Mouse (Mus musculus) liver, adult (tissue): Measurements from ENCODE around the gene Mapk11.

Source experiments
- GATA4 ChIP-seq: IDR thresholded peaks from 2 replicates; pipeline ENCODE4 v1.6.1; 2014; ENCODE audit warnings: mild to moderate bottlenecking, low read length; ENCODE audit not compliant: insufficient replicate concordance

Mapk11 gene

DNA sequence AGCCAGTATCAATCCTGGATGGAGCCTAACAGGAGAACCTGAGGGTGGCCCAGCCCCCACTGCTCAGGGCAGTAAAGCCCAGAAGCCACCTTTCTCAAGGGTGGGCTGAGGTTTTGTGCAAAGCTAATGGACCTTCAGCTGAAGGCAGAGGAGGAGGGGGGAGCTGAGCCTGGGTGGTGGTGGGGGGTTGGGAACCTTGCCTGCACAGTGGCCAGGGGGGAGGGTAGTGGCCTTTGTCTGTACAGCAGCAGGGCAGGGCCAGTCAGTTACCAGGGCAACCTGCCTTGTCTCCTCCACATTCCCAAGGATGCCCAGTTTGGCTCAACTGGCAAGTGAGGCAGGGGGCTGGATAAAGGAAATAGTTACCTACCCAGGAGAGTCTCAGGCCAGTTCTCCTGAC is 2.9 kb upstream of the Mapk11 start:
- no peak for TF ChIP-seq GATA4

DNA sequence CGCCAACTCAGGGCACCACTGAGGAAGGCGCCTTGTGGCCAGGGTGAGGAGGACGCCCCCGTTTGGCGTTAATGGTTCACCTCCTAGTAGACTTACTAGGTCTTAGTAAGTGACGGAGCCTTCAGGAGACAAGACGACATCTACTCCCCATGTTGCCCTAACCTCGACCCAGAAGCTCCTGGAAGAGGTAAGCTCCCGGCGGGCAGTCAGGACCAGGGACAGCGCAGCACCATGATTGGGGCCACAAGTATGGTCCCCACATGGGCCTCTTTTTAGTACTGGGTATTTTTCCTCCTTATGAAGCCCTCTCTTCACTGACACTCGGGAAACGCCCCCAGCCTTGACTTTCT is 588 bp upstream of the Mapk11 start:
- no peak for TF ChIP-seq GATA4

DNA sequence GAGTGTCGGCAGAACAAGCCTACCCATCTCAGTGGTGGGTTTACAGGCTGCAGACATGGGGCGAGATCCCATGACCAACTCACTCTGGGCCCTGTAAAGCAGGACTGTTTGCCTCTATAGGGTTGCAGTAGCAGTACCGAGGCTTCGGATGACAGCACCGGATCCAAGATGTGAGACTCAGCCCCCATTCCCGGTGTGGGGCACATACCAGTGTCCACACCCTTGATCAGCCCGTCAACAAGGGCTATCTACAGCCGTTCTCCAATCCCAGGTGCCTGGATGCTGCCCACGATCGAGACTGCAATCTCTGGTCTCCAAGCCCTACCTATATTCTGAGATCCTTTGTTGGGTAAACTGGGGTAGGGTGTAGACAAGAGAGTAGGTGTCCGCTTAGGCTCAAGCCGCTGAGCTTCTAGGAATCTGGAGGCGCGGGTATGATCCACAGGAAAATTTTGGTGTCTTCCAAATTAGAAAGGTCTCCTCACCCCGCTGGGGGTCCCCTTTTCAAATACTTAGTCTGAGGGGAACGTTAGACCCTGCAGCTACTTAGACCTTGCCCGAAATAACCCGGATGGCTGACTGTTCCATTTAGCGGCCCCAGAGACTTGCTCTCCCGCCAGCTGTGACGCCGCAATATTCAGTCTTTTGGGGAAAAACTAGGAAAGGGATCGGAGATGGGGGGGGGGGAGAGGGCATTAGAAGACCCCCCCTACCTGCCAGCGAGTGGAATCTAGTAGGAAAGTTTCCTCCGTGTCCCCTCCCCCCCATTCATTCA is 745 bp downstream of the Mapk11 start:
- TF ChIP-seq GATA4 = no peak

DNA sequence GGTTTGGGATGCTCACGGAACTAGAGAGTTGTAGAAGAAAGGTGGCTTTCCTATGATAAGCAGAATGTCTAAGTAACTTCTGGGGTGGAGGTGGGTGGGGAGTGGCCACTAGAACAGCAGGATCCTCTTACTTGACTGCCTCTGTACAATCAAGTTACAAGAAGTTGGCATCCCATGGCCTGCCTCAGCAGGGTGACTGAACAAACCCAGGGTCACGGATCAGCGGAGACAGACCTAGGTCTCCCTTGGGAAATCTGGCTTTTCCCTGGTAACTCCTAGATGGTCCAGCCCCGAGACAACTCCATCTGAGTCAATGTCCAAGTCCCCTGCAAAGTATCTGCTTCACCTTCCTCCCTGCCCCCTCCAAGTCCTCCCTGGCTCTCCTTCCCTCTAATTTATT is 1.5 kb downstream of the Mapk11 start:
- TF ChIP-seq GATA4 = no peak

DNA sequence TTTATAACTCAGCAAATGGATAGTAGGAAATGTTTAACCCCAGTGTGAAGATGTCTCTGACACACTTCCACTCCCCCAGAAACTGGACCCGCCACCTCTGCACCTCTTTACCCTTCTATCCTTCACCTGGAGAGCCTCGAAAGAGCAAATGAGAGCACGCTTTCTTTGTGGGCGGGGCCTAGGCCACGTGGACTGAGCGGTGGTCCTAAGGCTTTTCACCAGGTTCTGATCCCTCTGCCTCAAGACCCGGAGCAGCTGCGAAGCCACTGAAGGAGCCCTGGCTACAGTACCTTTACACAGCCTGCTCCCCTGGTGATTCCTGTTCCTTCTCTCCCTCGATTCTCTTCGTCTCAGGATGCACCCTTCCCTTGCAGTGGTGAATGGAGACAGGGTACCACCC is 2.0 kb downstream of the Mapk11 start:
- TF ChIP-seq GATA4 = no peak

DNA sequence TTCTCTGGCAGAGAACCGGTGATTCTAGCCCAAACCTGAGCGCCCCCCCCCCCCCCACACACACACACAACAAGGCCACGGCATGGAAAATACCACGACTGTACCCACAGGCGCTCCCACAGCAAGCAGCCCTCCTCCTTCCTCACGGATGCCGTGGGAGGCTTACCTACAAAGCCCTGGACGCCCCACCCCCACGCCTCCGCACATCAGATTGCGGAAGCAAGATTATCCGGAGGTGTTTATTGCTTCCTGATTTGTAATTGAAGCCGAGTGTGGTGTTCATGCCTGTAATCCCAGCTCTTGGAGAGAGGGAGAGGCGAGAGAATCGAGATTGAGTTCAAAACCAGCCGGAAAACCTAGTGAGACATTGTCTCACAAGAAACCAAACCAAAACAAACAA is 2.4 kb downstream of the Mapk11 start:
- no peak for TF ChIP-seq GATA4

DNA sequence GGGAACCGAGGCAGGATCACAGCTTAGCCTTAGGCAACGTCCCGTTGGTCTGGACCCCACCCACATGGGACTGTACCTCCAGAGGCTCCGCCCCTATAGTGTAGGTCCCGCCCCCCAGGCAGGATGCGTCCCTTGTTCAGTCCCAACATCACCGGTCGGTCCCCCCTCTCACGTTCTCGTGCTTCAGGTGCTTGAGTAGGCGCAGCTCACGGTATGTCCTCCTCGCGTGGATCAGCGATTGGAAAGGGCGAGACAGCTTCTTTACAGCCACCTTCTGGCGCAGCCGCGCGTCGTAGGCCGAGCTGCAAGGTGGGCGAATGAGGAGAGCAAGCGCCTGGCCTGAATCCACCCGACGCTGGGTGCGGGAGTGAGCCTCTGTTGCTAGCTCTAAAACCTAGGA is 2.9 kb downstream of the Mapk11 start:
- TF ChIP-seq GATA4 = no peak

DNA sequence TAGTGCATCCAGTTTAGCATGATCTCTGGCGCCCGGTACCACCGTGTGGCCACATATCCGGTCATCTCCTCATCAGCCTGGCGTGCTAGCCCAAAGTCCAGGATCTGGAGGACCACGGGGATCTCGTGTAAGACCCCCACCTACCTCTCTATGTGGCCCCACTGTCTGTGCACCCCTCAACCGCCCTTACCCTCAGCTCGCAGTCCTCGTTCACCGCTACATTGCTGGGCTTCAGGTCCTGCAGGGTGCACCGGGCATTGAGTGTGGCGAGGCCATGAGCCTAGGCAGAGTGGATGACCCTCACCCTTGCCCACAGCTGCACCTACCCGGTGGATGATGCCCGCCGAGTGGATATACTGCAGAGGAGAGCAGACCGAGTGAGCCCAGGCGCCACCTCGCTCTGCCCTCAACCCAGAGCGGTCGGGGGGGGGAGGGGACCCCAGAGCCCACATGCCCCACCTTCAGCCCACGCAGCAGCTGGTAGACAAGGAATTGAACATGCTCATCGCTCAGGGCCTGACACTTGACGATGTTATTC is 3.5 kb downstream of the Mapk11 start:
- TF ChIP-seq GATA4 = no peak

DNA sequence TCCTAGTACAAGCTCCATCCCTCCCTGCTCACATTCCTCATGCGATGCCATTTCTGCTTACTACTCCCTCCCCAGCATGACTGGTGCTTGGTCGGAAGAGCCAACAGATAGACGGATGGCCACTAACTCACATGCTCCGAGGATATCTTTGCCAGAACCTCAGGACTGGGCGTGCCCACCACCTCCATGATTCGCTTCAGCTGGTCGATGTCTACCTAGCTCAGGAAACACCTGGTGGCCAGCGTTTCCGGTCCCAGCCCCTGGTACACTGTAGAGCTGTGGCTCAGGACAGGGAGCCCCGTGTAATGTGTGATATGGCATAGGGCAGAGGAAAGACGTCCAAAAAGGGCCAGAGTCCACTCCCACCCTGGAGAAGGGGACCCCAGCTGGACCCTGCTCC is 4.5 kb downstream of the Mapk11 start:
- TF ChIP-seq GATA4 = no peak

DNA sequence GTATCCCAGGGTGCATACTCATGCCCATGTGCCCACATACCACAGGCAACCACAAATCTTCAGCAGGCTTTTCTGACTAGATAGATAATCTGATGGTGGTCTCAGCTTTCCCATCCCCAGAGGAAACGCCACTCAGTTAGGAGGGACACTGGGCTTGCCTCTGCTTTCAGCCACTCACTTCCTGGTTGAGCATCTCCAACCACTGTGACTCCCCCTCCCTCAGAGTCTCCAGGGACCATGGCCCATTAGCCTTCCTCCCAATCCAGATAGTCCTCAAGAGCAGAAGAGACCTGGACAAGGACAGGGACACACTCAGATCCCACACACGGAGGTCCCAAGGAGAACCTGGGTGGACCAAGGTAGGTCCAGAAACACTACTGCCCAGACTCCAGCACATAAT is 6.3 kb downstream of the Mapk11 start:
- TF ChIP-seq GATA4 = no peak

DNA sequence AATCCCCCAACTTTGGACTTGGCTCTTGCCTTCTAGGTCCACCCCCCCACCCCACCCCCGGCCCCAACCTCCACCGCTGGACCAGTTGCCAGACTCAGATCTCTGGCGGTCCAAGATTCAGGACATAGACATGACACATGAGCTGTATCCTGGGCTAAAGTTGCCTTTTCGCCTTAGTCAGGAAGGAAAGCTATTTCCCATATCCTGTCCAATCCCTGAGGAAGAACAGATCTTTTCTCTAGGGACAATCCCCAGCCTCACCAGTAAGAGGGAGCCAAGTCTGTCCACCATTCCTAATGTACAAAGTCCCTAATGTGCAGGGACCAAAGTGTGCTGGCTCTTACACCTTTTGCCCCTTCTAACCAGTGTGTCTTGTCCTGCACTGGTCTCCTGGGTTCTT is 7.5 kb downstream of the Mapk11 start:
- TF ChIP-seq GATA4 = no peak

DNA sequence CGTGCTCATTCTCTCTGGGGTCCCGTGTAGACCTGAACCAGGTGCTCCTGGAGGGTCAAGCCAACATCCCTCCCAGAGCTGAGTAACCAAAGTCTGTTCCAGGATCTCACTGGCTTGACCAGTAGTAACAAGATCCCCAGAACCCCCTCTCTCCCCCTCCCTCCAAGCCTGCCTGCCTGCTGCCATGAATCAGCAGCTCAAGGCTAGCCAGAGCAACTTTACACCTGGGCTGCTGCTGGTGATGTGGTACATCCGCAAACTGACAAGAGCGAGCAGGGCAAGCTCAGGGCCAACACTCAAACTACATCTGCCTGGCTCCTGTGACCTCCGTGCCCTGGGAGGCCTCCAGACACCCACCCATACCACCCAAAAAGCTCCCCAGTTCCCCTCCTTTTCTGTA is 8.0 kb downstream of the Mapk11 start:
- no peak for TF ChIP-seq GATA4

DNA sequence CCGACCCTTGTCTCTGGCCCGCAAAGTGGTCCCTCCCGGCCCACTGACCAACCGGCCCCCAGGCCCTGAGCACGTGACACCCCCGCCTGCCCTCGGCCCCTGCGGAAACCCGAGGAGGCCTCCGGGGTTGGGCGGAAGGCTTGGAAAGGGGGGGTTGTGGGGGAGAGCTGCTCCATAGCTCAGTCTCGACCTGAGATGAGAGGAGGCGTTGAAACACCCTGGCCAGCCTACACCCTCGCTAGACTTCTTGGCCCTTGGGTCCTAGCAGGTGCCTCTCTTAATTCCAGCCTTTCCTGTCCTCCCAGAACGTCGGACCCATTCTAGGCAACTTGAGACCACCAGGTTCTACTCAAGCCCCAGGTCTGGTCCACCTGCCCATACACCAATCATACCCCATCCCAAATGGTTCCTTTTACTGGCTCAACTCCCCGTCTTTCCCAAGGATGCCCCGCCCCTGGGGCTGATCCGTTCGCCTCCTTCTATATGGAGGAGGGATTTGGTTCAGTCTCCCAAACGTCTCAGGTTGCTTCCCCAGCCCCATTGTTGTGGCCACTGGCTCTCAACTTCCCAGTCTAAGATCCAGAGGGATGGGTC is 8.7 kb downstream of the Mapk11 start, which contains the start of gene Mapk12:
TSS of gene Mapk12 (minus strand) at position 45 of the 594 bp plus-strand sequence.
- no peak for TF ChIP-seq GATA4

DNA sequence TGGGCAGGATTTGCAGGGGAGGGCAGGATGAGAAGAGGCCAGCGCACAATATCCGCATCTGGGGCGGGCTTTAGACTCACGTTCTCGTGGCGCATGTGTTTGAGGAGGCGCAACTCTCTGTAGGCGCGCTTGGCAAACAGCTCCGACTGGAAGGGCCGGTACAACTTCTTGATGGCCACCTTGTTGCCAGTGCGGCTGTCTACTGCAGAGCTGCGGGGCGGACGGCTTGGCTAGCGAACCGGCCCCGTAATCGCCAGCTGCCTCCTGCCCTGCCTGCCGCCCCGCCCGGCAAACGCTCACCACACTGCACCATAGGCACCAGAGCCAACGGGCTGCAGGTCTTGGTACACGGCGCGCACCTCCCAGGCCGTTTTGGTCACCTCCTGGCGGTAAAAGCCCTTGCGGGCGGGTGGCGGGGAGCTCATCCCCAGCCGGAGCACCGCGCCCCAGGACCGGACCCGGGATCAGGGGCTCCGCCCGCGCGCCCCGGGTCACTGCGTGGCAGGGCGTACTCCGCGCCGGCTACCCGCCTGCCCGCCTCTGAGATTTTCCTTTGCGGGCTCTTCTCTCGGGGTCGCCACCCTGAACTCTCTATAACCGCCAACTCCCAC is 9.3 kb downstream of the Mapk11 start:
- TF ChIP-seq GATA4 = no peak

DNA sequence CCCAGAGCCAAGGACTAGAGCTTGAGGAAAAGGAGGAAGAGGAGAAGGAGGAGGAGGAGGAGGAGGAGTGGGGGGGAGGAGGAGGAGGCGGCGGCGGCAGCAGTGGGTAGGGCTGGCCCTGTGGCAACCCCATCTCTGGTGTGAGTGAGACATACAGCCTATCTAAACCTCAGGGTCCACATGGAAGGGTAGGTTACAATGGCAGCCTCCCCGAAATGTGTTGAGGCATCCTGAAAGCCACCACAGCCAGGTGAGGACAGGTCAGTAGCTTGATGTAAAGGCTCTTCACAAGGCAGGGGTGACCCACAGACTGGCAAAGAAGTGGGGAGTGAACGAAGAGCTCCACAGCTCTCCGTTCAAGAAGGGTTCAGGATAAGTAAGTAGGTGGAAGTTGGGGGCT is 10.9 kb downstream of the Mapk11 start:
- TF ChIP-seq GATA4 = no peak

DNA sequence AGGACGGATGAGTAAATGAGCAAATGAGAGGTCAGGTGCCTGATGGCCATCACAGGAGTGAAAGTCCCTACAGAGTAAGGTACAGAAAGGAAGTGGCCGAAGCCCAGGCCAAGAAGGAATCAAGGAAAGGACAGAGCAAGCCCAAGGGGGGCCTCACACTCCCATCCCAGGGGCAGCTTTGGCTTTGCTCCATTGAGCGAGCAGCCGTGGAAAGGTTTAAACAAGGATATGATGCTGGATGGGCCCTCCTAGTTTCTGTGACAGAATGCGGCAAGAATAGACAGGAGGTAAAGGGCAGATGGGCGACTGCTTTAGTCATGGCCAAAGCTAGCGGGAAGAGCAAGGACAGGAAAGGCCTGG is 11.4 kb downstream of the Mapk11 start:
- TF ChIP-seq GATA4 = no peak
